Mouse (Mus musculus) urinary bladder, postnatal 36 days (tissue): ENCODE results near the gene Ddrgk1.
"Not testable (repeated sequence)": the region's sequence is repeated elsewhere in the genome, so short reads cannot be mapped to it uniquely, and the experiment has no call there.

Experiments
- DNase-seq, 2 experiments: peaks; one replicate each; pipeline ENCODE4 v3.0.0; 2022; ENCODE audit warnings: low spot score in 2 of 2, mixed read lengths in 1 of 2

The Ddrgk1 gene

DNA sequence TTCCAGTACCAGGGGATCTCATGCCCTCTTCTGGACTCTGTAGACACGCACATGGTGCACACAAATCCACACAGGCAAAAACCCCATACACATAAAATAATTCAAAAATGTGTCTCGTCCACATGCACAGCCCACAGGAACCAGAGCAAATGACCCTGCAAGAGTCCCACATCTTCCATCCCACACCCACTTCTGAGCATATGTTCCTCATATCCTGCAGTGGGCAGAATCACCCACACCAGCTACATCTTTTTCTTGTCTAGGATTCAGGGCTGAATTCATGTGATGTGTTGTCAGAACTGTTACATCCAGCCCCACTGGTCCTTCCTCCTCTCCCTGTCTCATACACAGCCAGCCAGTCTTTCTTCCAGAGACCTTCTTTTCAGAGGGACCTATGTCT is 11.2 kb downstream of the Ddrgk1 start:
- no peak for DNase-seq

DNA sequence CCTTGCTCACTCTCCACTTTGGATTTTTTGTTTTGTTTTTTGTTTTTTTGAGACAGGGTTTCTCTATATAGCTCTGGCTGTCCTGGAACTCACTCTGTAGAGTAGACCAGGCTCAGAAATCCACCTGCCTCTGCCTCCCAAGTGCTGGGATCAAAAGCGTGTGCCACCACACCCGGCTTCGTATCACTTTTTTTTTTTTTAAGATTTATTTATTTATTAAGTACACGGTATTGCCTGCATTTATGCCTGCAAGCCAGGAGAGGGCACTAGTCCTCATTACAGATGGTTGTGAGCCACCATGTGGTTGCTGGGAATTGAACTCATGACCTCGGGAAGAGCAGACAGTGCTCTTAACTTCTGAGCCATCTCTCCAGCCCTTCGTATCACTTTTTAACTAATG is 15.4 kb downstream of the Ddrgk1 start:
- DNase-seq, result not testable (repeated sequence)

- no peak for DNase-seq
Observed at GRCm38 (mm10) chr2:130645198-130645597, 19.3 kb downstream of the Ddrgk1 start.

DNA sequence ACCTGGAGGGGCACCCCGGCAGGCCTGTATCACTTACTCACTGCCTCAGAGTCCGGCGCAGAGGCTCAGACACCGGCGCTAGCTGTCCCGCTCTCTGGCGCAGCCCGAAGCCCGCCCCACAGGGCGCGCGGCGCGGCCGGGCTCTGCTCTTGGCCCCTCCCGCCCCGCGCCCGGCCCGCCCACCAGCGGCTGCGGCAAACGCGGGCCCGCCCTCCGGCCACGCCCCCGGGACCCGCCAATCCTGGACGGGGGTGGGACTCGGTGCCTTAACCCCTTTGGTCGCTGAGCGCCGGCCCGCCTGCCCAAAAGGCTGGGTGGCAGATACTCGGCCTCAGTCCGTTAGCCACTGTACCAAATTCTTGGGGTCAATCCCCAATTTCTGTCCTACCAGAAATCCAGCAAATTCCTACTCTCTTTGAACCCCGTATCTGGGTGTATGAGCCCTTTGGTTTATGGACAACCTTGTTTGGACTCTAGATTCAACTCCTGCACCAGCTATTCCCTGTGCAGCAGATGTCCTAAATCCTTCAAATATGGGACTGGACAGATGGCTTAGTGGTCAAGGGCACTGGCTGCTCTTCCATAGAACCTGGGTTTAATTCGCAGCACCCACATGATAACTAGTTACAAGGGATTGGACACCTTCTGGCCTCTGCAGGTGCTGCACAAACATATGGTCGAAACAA is 21.6 kb downstream of the Ddrgk1 start, which contains the start of gene Lzts3:
TSS of gene Lzts3 (minus strand) at position 120 of the 686 bp plus-strand sequence.
- peak; percentile 87 to 92 for DNase-seq

DNA sequence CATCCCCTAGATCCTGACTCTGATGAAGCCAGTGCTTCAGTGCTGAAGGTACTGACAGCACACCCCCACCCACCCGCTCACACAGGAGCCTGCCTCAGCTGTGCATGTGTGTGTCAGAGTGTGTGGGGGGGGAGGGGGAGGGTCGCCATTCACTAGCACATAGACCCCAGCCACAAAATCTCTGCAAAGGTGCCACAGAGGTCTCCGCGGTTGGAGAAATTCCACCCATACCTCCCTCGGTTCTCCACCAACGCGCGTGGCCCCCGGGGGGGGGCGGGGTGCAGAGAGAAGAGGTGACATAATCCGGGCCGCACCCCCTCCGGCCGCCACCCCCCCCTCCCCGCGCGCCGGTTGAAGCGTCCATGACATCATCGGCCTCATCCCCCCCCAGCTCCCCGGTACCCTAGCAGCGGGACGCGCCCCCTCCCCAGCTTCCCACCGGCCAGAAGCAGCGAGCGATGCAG is 22.2 kb downstream of the Ddrgk1 start:
- no peak for DNase-seq

DNA sequence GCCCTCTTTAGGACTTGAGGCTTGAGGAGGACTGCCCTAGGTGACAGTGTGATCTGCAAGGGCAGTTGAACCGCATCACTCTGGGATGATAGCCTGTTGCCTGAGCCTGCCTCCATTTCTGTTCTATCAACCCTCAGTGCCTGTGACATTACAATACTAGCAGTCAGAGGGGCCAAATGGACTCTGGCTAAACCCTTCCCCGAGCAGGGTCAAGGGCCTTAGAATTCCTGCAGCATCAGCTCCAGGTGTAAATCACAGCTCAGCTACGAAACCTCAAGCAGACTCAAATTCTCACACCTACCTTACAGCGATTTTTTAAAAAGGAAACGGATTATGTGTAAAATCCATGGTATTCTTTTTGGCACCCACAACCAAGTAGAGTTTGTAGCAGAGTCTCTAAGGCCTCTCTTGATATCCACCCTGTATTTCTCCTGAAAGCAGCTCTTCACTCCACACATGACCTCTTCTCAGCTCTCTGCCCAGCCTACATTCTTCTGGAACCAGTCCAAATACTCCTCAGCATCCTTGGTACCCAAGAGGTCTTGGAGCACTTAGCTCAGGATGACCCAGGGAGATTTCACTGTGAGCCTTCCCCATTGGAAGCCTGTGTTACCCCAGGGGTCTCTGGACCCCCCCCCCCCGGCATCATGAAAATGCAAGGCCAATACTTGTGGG is 23.0 kb downstream of the Ddrgk1 start:
- no peak for DNase-seq

GRCm38 (mm10) chr2:130639276-130639675 is 25.2 kb downstream of the Ddrgk1 start:
- DNase-seq, result no peak

- no peak for DNase-seq
Observed at GRCm38 (mm10) chr2:130638101-130638611, 26.3 kb downstream of the Ddrgk1 start.

DNA sequence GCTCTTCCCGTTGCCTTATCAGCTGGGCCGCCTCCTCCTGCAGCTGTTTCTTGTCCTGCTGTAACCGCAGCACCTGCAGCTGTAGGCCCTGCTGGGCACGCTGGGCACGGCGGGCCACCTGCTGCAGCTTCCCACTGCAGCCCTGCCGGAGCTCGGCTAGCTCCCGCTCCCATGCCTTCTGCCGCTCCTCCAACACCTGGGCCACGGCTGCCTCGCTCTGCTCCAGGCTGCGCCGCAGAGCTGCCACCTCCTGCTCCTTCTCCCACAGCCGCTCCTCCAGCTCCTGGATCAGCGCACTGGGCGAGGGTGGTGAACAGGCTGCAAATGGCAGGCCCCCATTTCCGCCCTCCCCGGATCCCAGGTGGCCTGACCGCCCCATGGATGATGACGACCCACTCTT is 28.6 kb downstream of the Ddrgk1 start:
- no peak for DNase-seq

- no peak for DNase-seq
Observed at GRCm38 (mm10) chr2:130634739-130635411, 29.6 kb downstream of the Ddrgk1 start.

GRCm38 (mm10) chr2:130634006-130634738 is 30.3 kb downstream of the Ddrgk1 start:
- no peak for DNase-seq

DNA sequence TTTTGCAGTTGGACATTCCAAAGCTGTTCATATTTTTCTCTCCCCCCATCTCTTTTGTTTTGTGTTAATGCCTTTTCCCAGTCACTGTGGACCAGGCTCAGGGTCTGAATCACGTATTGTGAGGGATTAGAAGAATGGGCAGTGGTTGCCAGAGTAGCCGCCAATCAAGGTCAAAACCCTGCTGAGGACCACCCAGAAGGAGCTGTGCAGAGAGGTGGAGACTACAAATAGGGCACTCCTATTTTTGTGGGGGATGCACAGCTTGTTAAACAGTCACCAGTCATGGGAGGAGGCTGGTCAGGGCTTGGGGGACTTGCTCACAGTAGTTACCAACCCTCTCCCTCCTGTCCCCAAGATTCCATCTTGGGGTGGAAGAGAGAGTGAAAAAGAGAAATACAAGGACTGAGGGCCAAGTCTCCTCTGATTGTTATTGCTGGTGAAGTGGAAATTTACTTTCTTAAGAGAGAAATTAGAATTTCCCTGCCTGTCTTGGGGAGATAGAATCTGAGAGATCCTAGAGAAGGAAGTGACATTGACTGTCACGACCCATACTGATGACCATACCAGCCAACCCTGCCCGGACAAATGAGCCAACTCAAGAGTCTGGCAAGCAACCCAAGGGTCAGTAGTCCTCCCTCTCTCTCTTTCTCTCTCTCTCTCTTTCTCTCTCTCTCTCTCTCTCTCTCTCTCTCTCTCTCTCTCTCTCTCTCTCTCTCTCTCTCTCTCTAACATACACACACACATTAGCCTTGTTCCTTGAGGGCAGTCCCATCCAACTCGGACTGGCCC is 31.4 kb downstream of the Ddrgk1 start:
- DNase-seq, result no peak

DNA sequence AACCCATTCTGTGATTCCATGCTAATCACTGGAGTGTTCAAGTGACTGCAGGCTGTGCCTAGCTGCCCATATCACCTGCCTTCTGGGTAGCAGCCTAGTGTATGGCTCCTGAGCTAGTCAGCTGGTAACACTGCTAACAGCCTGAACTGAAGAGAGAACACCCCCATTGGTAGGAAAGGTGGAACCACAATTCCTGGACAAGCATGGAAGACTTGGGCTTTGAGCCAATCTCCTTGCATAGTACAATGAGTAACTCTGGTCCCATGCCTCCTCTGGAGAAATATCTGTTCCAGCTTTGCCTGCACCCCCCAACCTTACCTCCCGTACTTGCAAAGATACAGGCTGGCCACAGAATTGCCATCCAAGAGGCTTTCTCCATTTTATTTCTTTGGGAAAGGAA is 32.0 kb downstream of the Ddrgk1 start:
- DNase-seq, result no peak

- DNase-seq, result peak; percentile 89 to 90
Observed at GRCm38 (mm10) chr2:130629839-130630203, 34.6 kb downstream of the Ddrgk1 start, which contains the start of the genes Fastkd5 and Ubox5. TSS of gene Fastkd5 (minus strand) at chr2:130630027. TSS of gene Ubox5 (minus strand) at chr2:130630038.

GRCm38 (mm10) chr2:130629080-130629838 is 35.2 kb downstream of the Ddrgk1 start:
- no peak for DNase-seq

DNA sequence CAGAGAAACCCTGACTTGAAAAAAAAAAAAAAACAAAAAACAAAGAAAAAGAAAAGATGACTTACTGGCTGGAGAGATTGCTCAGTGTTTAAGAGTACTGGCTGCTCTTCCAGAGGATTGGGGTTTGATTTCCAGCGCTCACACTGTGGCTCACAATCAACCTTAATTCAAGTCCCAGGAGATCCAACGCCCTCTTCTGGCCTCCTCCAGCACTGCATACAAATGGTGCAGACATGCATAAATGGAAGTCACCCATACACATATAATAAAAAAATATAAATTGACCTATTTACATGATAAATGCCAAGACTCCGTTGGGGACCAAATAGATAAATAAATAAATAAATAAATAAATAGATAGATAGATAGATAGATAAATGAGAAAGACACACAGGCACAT is 36.0 kb downstream of the Ddrgk1 start:
- DNase-seq, result no peak

- no peak for DNase-seq
Observed at GRCm38 (mm10) chr2:130618972-130619371, 45.5 kb downstream of the Ddrgk1 start.

DNA sequence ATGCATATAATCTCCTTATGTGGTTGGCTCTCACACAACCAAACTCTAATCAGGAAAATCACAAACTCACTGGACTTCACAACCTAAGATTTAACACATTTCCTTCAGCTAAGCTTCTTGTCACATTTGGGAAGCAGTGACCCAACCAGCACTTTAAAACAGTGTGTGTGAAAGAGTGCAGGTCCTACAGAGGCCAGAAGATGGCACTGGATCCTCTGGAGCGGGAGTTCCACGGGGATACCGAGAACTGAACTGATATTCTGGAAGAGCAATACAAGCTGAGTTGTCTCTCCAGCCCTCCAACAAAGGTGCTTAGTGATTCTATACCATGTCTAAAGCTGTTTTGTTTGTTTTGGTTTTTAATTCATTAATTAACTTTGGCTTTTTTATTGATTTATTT is 51.4 kb downstream of the Ddrgk1 start:
- no peak for DNase-seq
